Mouse (Mus musculus): Measurements from ENCODE around the gene Tfip11. TPM values are rescaled to one million over a fixed set of nuclear protein-coding genes. Genes with fewer than 3 reads are reported as not detected.
A peak's percentile ranks its signal among the peaks of the same experiment; 100 is the strongest.
"Not testable (repeated sequence)": the region's sequence is repeated elsewhere in the genome, so short reads cannot be mapped to it uniquely, and the experiment has no call there.

The Tfip11 gene
- total RNA-seq, 2 experiments from 2014 or later = 12.0 to 13.2 TPM

GRCm38 (mm10) chr5:112313222-112313885 is 12.8 kb upstream of the Tfip11 start:
- intact Hi-C loops (cut with DNase I; ENCODE audit: low total_unique reads) = no loop called here
- no peak for DNase-seq

- intact Hi-C loops (cut with DNase I; ENCODE audit: low total_unique reads) = no loop called here
- DNase-seq = no peak
These were observed 9.7 kb upstream of the Tfip11 start for GRCm38 (mm10) chr5:112316468-112316867.

GRCm38 (mm10) chr5:112317328-112317727 is 8.8 kb upstream of the Tfip11 start:
- intact Hi-C loops (cut with DNase I; ENCODE audit: low total_unique reads) = no loop called here
- DNase-seq = no peak

- intact Hi-C loops (cut with DNase I; ENCODE audit: low total_unique reads); DNase-seq: not testable (repeated sequence)
These were observed 6.8 kb upstream of the Tfip11 start for GRCm38 (mm10) chr5:112319343-112319742.

GRCm38 (mm10) chr5:112320379-112320778 is 5.8 kb upstream of the Tfip11 start:
- DNase-seq = no peak
- intact Hi-C loops (cut with DNase I; ENCODE audit: low total_unique reads) = no loop called here

- intact Hi-C loops (cut with DNase I; ENCODE audit: low total_unique reads) = no loop called here
- no peak for DNase-seq
These were observed 5.2 kb upstream of the Tfip11 start for GRCm38 (mm10) chr5:112320936-112321335.

GRCm38 (mm10) chr5:112321376-112321775 is 4.8 kb upstream of the Tfip11 start:
- DNase-seq = no peak
- intact Hi-C loops (cut with DNase I; ENCODE audit: low total_unique reads) = no loop called here

GRCm38 (mm10) chr5:112323246-112323645 is 2.9 kb upstream of the Tfip11 start:
- intact Hi-C loops (cut with DNase I; ENCODE audit: low total_unique reads) = no loop called here
- no peak for DNase-seq

- intact Hi-C loops (cut with DNase I; ENCODE audit: low total_unique reads) = no loop called here
- DNase-seq = peak; percentile 38
These were observed 1.3 kb upstream of the Tfip11 start for GRCm38 (mm10) chr5:112324637-112325545.

GRCm38 (mm10) chr5:112326446-112327009 is 370 bp downstream of the Tfip11 start:
- no peak for DNase-seq
- intact Hi-C loops (cut with DNase I; ENCODE audit: low total_unique reads) = no loop called here

GRCm38 (mm10) chr5:112327854-112328253 is 1.7 kb downstream of the Tfip11 start:
- DNase-seq = no peak
- intact Hi-C loops (cut with DNase I; ENCODE audit: low total_unique reads) = no loop called here

GRCm38 (mm10) chr5:112329805-112330564 is 3.8 kb downstream of the Tfip11 start:
- DNase-seq = no peak
- intact Hi-C loops (cut with DNase I; ENCODE audit: low total_unique reads) = loop anchor here (10.0 kb wide), 1 partner anchor 95 kb away; no protein-coding TSS in a partner anchor

GRCm38 (mm10) chr5:112335473-112335872 is 9.3 kb downstream of the Tfip11 start:
- intact Hi-C loops (cut with DNase I; ENCODE audit: low total_unique reads) = loop anchor here (2.0 to 10.0 kb wide), 2 partner anchors 89 to 95 kb away; no protein-coding TSS in a partner anchor
- no peak for DNase-seq

- DNase-seq = no peak
- intact Hi-C loops (cut with DNase I; ENCODE audit: low total_unique reads) = loop anchor here (10.0 kb wide), 1 partner anchor 88 kb away; no protein-coding TSS in a partner anchor
These were observed 10.8 kb downstream of the Tfip11 start for GRCm38 (mm10) chr5:112337004-112337403.

- no peak for DNase-seq
- intact Hi-C loops (cut with DNase I; ENCODE audit: low total_unique reads) = loop anchor here (10.0 kb wide), 1 partner anchor 86 kb away; no protein-coding TSS in a partner anchor
These were observed 13.1 kb downstream of the Tfip11 start for GRCm38 (mm10) chr5:112339215-112339614.

GRCm38 (mm10) chr5:112342463-112343204 is 16.5 kb downstream of the Tfip11 start, which contains the start of the genes Srrd and Hps4:
Srrd (minus strand) TSS chr5:112343040.
Hps4 (plus strand) TSS chr5:112343083.
- intact Hi-C loops (cut with DNase I; ENCODE audit: low total_unique reads) = no loop called here
- DNase-seq = peak; percentile 75

GRCm38 (mm10) chr5:112343205-112343595 is 17.0 kb downstream of the Tfip11 start:
- intact Hi-C loops (cut with DNase I; ENCODE audit: low total_unique reads) = no loop called here
- DNase-seq = no peak

- DNase-seq = no peak
- intact Hi-C loops (cut with DNase I; ENCODE audit: low total_unique reads) = no loop called here
These were observed 18.2 kb downstream of the Tfip11 start for GRCm38 (mm10) chr5:112344092-112344960.

All from gastrocnemius, postnatal 14 days (tissue).